Mouse (Mus musculus): ENCODE data around the gene Inf2. TPM values are rescaled to one million over a fixed set of nuclear protein-coding genes. Genes with fewer than 3 reads are reported as not detected.

Inf2 gene
- polyA plus RNA-seq, 1 experiment = 122 TPM

GRCm38 (mm10) chr12:112581113-112581512, 7.5 kb upstream of the Inf2 start:
- TF ChIP-seq CTCF (IDR thresholded peaks at IDR 0.05; ENCODE audit: extremely low read depth, insufficient read depth, low read length) (no peak), POLR2A (IDR thresholded peaks at IDR 0.05; ENCODE audit: extremely low read depth, insufficient read depth, low read length) (no peak)
- Histone ChIP-seq H3K4me3 (ENCODE audit: insufficient read depth, low read length) (no peak overlapping the region), H3K27ac (ENCODE audit: insufficient read depth, low read length) (no peak overlapping the region), H3K4me1 (ENCODE audit: control insufficient read depth, insufficient read depth, low read length) (peaks cover 9% of the 10 kb centered on the region)

DNA sequence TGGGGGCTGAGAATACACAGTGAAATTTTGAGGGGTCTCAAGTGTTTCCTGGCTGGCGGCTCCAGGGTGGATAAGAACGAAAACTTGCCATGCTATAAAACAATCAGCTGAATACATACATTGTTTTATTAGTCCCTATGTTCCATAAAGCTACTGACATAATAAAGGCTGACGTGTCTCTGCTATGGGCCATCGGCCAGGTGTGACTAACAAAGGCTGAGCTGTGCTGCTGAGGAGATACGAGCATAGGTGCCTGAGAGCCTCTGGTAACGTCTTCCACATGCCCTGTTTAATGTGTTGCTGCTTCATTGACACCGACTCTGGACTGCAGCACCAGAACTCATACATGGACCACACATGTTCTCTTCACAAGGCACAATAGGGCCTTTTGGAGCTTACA, 3.6 kb upstream of the Inf2 start:
- TF ChIP-seq POLR2A (IDR thresholded peaks at IDR 0.05; ENCODE audit: extremely low read depth, insufficient read depth, low read length) = no peak
- no peak for TF ChIP-seq CTCF (IDR thresholded peaks at IDR 0.05; ENCODE audit: extremely low read depth, insufficient read depth, low read length)
- Histone ChIP-seq H3K4me1 (ENCODE audit: control insufficient read depth, insufficient read depth, low read length) (peaks cover 6% of the 10 kb centered on the region), H3K27ac (ENCODE audit: insufficient read depth, low read length) (no peak overlapping the region), H3K4me3 (ENCODE audit: insufficient read depth, low read length) (no peak overlapping the region)

DNA sequence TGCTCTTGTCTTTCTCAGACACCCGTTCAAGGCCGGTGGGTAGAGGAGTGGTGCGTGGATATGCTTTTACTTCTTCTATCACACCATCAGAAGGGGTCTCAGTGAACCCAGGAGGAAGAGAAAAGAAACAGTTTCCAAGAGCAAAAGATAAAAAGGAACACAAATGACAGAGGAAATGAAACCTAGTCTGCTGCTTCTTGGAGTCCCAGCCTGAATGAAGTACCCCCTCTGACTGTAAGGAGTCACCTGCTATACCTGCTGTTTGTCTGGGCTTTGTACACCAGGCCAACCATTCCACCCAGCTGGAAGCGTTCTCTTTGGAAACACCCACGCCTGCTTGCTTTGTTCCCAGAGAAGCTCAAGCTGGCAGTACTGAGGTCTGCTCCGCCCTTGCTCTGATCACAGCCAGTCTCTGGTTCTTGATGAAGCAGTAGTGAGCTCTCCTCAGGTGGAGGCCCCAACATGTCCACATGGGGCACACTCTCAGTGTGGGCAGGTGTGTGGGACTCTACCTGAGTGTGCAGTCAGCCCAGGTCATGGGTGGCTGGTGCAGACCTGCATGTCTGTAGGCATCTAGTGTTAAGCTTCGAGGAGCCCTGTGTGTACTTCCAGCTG, 2.6 kb upstream of the Inf2 start:
- no peak overlapping the region for H3K4me3 ChIP-seq (ENCODE audit: insufficient read depth, low read length)
- TF ChIP-seq POLR2A (IDR thresholded peaks at IDR 0.05; ENCODE audit: extremely low read depth, insufficient read depth, low read length) (no peak), CTCF (IDR thresholded peaks at IDR 0.05; ENCODE audit: extremely low read depth, insufficient read depth, low read length) (no peak)
- H3K27ac ChIP-seq (ENCODE audit: insufficient read depth, low read length) = no peak overlapping the region
- peaks cover 6% of the 10 kb centered on the region for H3K4me1 ChIP-seq (ENCODE audit: control insufficient read depth, insufficient read depth, low read length)

DNA sequence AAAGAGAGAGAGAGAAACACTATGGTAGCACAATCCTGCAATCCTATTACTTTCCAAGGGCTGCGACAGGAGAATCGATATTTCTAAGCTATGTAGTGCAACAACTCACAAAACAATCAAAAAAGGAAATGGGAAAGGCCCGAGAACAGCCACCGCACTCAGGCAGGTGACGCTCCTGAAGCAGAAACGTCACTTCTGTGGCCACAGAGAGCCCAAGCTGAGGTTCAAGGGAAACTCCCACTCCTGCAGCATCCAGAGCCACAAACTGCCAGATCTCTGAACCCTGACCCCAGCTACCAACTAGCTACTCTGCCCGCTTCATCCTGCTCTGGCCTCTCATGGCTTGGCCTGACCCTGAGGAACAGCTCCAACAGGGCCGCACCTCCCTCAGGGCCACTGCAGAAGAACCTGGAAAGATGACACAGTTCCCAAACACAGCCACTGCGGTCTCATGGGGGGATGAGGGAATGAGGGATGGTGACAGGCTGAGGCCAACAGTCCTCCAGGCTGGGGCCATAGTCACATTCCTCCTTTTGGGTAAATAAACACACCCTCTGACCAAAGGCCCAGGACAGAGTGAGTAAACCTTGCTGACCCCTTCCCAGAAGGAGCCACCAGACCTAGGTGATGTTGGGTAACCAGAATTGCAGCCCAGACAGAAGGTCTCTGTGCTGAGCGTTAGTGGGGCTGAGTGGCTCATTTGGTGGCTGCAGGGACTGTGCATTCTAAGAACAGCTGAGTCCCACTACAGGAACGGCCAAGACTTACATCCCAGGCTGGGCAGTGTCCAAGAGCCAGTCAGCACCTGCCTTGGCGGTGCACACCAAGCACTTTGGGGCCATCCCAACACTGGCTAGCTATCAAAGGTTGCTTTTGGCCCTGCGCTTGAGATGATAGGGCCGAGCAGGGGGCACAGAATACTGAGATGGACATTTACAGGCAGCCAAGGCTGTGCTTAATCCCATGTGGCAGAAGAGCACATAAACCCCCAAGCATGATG, 1.2 kb upstream of the Inf2 start:
- TF ChIP-seq POLR2A (IDR thresholded peaks at IDR 0.05; ENCODE audit: extremely low read depth, insufficient read depth, low read length) (no peak), CTCF (IDR thresholded peaks at IDR 0.05; ENCODE audit: extremely low read depth, insufficient read depth, low read length) (no peak)
- peaks cover 11% of the 10 kb centered on the region for H3K4me1 ChIP-seq (ENCODE audit: control insufficient read depth, insufficient read depth, low read length)
- no peak overlapping the region for H3K27ac ChIP-seq (ENCODE audit: insufficient read depth, low read length)
- no peak overlapping the region for H3K4me3 ChIP-seq (ENCODE audit: insufficient read depth, low read length)

- Histone ChIP-seq H3K4me3 (ENCODE audit: insufficient read depth, low read length) (peak overlapping the region; percentile 63), H3K27ac (ENCODE audit: insufficient read depth, low read length) (peak overlapping the region; percentile 86), H3K4me1 (ENCODE audit: control insufficient read depth, insufficient read depth, low read length) (peaks cover 20% of the 10 kb centered on the region)
- TF ChIP-seq CTCF (IDR thresholded peaks at IDR 0.05; ENCODE audit: extremely low read depth, insufficient read depth, low read length) = no peak
- TF ChIP-seq POLR2A (IDR thresholded peaks at IDR 0.05; ENCODE audit: extremely low read depth, insufficient read depth, low read length) = no peak
Measured at GRCm38 (mm10) chr12:112589491-112590191, 1.1 kb downstream of the Inf2 start.

DNA sequence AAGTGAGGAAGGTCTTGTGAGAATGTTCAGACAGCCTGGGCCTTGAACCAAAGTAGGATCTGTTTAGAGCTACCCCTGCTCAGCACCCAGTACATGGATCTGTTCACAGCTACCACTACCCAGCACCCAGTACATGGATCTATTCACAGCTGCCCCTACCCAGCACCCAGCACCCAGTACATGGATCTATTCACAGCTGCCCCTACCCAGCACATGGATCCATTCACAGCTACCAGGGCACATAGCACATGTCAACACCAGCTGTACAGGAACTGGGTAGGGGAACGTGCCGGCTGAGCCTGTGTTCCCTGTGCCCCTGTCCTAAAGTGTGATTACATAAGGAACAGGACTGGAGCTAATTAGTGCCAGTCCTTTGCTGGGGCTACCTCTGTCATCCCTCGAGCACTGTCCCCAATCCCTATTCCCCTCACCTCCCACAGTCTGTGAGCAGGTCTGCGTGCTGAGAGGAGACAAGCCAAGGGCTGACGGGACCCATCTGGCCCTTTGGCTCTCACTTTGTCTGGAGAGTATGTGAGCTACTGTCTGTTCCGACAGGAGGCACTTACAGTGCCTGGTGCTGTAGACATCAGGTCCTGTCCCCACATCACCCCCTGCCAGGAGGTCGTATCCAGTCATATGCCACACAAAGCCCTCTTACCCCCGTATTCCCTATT, 2.1 kb downstream of the Inf2 start:
- Histone ChIP-seq H3K4me3 (ENCODE audit: insufficient read depth, low read length) (peak overlapping the region; percentile 63), H3K4me1 (ENCODE audit: control insufficient read depth, insufficient read depth, low read length) (peaks cover 22% of the 10 kb centered on the region), H3K27ac (ENCODE audit: insufficient read depth, low read length) (peak overlapping the region; percentile 86)
- TF ChIP-seq POLR2A (IDR thresholded peaks at IDR 0.05; ENCODE audit: extremely low read depth, insufficient read depth, low read length) (no peak), CTCF (IDR thresholded peaks at IDR 0.05; ENCODE audit: extremely low read depth, insufficient read depth, low read length) (no peak)

- Histone ChIP-seq H3K4me1 (ENCODE audit: control insufficient read depth, insufficient read depth, low read length) (peaks cover 22% of the 10 kb centered on the region), H3K4me3 (ENCODE audit: insufficient read depth, low read length) (peak overlapping the region; percentile 63; the same call in 1 of the 2 replicates), H3K27ac (ENCODE audit: insufficient read depth, low read length) (peak overlapping the region; percentile 83; the same call in 1 of the 2 replicates)
- TF ChIP-seq POLR2A (IDR thresholded peaks at IDR 0.05; ENCODE audit: extremely low read depth, insufficient read depth, low read length) (no peak), CTCF (IDR thresholded peaks at IDR 0.05; ENCODE audit: extremely low read depth, insufficient read depth, low read length) (no peak)
Measured at GRCm38 (mm10) chr12:112591240-112591639, 2.7 kb downstream of the Inf2 start.

DNA sequence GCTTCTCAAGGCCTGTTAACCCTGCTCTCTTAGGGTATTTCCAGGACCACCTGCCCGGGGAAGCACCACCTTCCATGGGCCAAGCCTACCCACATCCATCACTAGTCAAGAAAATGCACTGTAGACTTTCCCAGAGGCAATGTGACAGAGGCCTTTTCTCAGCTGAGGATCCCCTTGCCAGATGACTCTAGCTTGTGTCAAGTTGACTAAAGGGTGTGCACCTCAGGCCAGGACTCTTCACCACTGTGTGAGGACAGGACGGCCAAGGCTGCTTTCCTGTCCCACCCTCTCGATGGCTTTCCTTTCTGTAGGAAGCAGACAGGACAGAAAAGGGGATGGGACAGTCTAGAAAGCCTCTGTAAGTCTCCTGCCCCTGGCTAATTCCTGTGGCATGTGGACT, 3.1 kb downstream of the Inf2 start:
- peaks cover 25% of the 10 kb centered on the region for H3K4me1 ChIP-seq (ENCODE audit: control insufficient read depth, insufficient read depth, low read length)
- peak overlapping the region; percentile 83 for H3K27ac ChIP-seq (ENCODE audit: insufficient read depth, low read length)
- TF ChIP-seq POLR2A (IDR thresholded peaks at IDR 0.05; ENCODE audit: extremely low read depth, insufficient read depth, low read length) (no peak), CTCF (IDR thresholded peaks at IDR 0.05; ENCODE audit: extremely low read depth, insufficient read depth, low read length) (no peak)

More for the DNA sequence above, 3.1 kb downstream of the Inf2 start:
- no peak overlapping the region; the same call in 1 of the 2 replicates for H3K4me3 ChIP-seq (ENCODE audit: insufficient read depth, low read length)

All from cortical plate, adult 2 months (tissue).